Mouse (Mus musculus) embryo, embryonic 11 days (tissue): ENCODE data around the gene Pip4k2c.
A peak's percentile ranks its signal among the peaks of the same experiment; 100 is the strongest.
"Not testable (repeated sequence)": the region's sequence is repeated elsewhere in the genome, so short reads cannot be mapped to it uniquely, and the experiment has no call there.

Source experiments
- DNase-seq: peaks from one replicate; pipeline ENCODE4 v3.0.0-alpha.2; 2015

Pip4k2c gene

DNA sequence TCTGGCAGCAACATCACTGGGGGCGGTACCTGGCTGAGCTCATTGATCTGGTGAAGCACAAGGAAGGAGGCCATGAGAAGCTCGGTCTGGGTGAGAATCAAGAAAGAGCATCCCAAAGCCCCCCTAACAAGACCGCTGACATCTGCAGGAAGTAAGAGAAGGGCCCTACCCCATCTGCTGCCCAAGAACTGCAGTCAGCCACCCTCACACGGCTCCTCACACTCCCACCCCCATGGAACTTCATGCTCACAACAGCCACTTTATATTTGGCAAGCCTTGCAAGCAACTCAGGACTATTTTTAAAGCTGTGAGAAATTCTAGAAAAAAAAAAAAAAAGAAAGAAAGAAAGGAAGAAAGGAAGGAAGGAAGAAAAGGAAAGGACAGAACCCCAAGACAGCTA, 2.5 kb downstream of the Pip4k2c start:
- no peak for DNase-seq

DNA sequence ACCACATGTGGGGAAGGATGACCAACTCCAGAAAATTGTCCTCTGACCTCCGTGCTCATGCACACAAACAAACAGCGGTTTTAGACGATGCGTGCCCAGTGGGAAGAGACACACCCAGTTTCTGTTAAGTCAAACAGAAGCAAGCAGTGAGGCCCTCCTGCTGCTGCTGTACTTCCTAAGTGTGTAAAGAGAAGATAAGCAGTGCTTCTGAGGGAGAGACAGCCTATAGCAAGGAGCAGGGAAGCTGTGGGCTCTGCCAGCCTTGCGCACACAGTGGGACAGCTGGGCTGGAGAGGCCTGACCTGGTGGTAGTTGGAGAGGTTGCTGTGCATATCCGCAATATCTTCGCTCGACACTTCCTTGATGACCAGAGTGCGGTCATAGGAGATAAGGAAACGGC, 6.0 kb downstream of the Pip4k2c start:
- no peak for DNase-seq

GRCm38 (mm10) chr10:127204589-127204988, 6.8 kb downstream of the Pip4k2c start:
- no peak for DNase-seq

DNA sequence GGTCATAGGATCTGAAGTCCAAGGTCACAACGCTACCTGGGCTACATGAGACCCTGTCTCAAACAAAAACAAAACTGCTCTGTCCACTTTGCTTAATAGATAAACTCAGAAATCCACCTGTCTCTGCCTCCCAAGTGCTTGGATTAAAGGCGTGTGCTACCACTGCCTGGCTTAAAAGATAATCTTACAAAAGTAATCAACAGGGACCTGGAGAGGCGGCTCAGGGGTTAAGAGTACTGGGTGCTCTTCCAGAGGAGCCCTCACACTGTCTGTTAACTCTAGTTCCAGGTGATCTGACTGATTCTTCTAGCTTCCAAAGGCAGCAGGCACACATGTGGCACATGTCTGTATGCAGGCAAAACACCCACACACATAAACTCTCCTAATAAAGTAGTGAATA, 8.3 kb downstream of the Pip4k2c start:
- DNase-seq = no peak

DNA sequence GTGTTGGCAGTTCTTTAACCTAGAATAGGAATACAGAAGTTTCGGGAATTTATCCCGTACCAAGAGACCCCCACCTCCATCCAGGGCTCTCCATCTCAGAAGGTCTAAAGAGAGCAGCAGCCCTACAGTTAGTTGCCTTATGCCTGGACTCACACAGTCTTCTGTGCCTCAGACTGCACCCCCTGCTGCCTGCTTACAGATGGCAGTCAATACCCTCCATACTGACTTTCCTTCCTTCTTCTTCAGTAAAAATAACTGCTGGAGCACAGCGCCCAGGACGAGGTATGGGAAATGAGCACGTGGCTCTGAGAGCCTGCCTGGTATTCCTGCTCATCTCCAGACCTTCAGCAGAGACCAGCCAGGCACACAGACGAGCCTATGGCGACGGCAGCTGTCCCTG, 11.1 kb downstream of the Pip4k2c start:
- DNase-seq = no peak

DNA sequence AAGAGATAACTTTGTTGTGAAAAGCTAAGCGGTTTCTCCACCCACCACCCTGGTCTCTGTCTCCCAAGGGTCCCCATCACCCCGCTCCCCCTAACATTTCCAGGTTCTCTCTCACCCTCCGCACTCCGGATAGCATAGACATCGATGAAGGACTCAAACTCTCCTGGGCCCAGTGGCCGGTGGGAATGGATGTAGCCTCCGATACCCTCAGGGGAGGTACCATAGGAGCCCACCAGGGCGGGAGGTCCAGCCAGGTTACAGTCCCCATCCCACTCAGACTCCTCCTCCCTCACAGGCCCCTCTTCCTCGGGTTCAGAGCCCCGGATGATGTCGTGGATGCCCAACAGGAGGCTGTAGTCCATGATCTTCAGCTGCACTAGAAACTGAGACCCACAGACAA, 11.9 kb downstream of the Pip4k2c start:
- no peak for DNase-seq

DNA sequence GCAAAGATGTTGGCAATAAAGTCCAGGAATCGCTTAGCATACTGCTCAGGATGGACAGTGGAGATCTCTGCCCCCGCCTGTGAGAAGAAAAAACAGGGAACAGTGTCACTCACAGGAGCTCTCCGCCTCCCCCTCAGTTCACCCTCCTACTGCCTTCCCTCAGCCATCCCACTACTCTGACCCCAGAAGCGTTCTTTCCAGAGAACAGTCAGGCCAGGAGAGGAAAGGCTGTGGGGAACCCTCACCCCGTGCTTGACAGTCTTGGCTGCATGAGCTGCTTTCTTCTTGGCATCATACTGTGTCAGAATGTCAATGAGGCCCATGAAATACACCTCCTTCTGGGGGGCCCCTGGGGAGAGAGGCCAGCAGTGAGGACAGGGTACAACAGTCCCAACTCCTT, 12.3 kb downstream of the Pip4k2c start:
- no peak for DNase-seq

DNA sequence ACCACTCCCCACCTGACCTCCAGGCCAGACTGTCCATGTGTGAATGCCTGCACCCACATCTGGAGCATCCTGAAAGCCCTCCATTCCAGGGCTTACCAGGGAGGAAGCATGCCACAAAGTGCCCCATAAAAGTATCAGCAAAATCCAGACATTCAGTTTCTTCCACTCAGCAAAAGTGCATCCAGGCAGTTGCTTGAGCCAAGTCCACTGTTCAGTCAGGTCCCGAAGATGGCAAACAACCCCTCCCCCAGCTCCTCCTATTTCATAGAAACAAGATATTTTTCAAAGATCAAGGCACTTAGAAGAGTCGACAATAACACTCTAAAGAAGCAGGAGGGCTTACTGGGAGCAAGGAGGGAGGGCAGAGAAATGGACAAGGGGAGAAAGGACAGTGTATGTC, 12.9 kb downstream of the Pip4k2c start:
- DNase-seq = no peak

- no peak for DNase-seq
These were observed 13.8 kb downstream of the Pip4k2c start for GRCm38 (mm10) chr10:127197505-127198110.

GRCm38 (mm10) chr10:127197104-127197503, 14.3 kb downstream of the Pip4k2c start:
- no peak for DNase-seq

DNA sequence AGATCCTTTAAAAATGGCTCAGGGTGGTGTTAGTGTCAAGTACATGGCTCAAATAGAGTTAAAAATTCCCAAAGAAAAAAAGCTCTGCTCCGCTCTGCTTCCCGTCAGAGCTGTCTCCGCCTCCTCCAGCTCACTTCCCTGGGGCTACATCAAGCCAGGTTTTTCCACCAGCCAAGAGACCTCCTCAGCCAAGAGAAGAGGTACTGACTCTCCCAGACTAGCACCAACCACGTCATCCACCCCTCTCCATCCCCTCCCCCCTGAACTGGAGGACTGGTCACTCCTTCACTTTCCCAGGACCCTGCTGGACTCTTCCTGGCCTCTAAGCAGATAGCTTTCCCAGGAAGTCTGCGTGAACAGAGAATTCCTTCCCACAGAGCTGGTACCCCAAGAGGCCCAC, 15.0 kb downstream of the Pip4k2c start:
- peak; percentile 75 for DNase-seq

GRCm38 (mm10) chr10:127195328-127196129, 15.9 kb downstream of the Pip4k2c start, which contains the start of gene Dtx3:
Dtx3 (minus strand) TSS chr10:127195728.
- DNase-seq = peak; percentile 76

DNA sequence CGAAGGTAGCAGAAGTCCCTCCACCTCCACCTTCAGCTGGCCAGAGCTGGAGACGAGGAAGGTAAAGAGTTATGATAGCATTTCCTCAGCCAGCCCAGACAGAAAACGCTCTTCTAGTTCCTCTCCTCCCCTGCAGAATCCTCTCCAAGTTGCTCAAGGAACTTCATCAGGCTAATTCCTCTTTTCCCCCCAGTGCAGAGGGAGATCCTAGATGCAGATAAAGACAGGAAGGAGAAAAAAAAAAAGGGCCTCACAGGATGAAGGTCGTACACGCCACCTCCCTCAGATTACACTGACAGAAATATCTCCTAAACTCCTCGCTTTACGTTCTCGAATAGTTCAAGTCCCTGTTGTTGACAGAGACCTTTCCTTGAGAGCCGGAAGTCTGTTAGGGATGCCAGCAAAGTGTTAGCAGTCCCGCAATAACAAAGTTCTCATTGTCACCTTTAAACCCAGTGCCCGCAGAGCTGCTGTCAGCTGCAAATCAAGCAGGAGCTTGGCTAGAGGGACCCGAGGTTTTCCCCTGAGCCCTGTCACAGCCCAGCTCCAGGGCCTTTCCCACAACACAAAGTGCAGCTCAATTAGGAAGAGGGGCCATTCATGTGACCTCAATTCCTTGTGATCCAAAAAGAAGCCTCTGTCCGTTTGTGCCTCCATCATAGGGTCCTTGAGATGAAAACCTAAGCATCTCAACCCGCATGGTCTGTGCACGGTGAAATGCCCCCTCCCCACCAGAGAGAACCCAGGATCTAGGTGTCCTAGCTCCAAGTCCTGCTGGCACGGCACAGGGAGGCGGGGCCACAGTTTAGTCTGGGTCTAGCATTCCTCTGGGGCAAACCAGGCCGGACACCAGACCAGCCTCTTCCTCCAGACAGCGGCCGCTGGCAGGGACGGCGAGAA, 16.7 kb downstream of the Pip4k2c start:
- DNase-seq = peak; percentile 59

DNA sequence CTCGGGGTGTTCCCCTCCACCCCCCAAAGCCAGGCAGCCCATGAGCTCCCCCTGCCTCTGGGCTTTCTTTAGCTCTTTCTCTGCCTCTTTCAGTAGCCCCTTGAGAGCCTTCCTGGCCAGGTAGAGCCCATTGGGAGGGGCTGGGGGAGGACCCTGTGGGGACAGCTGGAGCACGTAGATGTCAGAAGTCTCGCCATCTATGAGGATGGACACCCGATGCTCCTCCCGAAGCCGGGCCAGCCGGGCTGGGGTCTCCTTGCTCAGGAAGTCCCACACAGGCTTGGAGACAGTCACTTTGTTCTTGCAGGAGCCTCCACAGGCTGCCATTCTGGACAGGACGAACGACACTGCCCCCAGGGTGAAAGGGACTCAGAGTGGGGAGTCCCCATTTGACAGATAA, 18.4 kb downstream of the Pip4k2c start:
- DNase-seq = no peak

DNA sequence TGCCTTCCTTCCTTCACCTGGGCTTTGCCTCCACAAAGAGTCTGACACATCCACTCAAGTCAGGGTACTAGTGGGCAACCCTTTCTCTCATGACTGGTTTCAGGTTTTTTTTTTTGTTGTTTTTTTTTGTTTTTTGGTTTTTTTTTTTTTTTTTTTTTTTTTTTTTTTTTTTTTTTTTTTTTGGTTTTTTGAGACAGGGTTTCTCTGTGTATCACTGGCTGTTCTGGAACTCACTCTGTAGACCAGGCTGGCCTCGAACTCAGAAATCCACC, 19.4 kb downstream of the Pip4k2c start:
- DNase-seq = not testable (repeated sequence)

GRCm38 (mm10) chr10:127191191-127192056, 20.0 kb downstream of the Pip4k2c start:
- DNase-seq = no peak

- DNase-seq = peak; percentile 23
These were observed 20.8 kb downstream of the Pip4k2c start for GRCm38 (mm10) chr10:127190398-127191190.

GRCm38 (mm10) chr10:127189651-127190381, 21.6 kb downstream of the Pip4k2c start, which contains the start of gene Arhgef25:
Arhgef25 (minus strand) TSS chr10:127190083.
- DNase-seq = peak; percentile 70

DNA sequence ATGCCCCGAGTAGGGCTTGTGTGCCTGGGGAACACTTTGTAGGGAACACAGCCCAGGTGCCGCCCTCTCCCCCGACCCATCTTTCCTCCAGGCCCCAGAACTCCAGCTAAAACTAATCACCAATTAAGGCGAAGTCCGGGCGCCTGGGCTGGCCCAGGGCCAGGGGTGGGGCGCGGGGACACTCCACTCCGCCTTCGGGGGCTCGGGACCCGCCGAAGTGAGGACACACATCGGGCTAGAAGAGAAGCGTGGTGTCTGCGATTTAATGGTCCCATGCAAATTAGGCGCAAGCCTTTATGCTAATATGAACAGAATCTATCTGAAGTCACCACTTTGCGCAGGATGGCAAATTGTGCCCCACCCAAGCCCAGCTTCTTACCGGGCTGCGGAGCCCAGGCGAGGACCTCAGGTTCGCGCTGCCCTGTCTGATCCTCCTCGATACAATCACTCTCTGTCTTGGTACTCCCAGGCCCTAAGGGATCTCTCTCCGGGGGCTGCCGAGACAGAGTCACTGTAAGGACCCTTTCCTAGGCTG, 22.2 kb downstream of the Pip4k2c start:
- peak; percentile 58 for DNase-seq

GRCm38 (mm10) chr10:127188465-127189115, 22.8 kb downstream of the Pip4k2c start:
- peak; percentile 92 for DNase-seq
